Mouse (Mus musculus) lung, postnatal 0 days (tissue): ENCODE measurements around the gene Aktip. TPM values are rescaled to one million over a fixed set of nuclear protein-coding genes. Genes with fewer than 3 reads are reported as not detected.

Experiments
- ATAC-seq: fragments of 200-750 bp; cut with Nextera tagmentation; 2 replicates; pipeline ENCODE4 v1.8.0; 2017; ENCODE audit warnings: moderate library complexity
- DNase-seq: peaks from one replicate; pipeline ENCODE4 v3.0.0-alpha.2; 2016; ENCODE audit warnings: low spot score
- H3K27ac ChIP-seq: fragments of 300-500 bp; sonication (generic); 2 replicates; pipeline ENCODE4 v1.5.1; 2014; ENCODE audit warnings: antibody characterized with exemption, mild to moderate bottlenecking, low read length, mixed read lengths
- H3K27me3 ChIP-seq: fragments of 300-500 bp; sonication (generic); replicated peaks from 2 replicates; pipeline ENCODE4 v1.6.1; 2014; ENCODE audit warnings: low read length, mixed read lengths; ENCODE audit not compliant: insufficient read depth
- H3K36me3 ChIP-seq: fragments of 300-500 bp; sonication (generic); 2 replicates; pipeline ENCODE4 v1.6.1; 2014; ENCODE audit warnings: low read length, mixed read lengths; ENCODE audit not compliant: insufficient read depth
- H3K4me1 ChIP-seq: fragments of 300-500 bp; sonication (generic); 2 replicates; pipeline ENCODE4 v1.6.1; 2014; ENCODE audit warnings: antibody characterized with exemption, low read depth, low read length, mixed read lengths; ENCODE audit not compliant: insufficient read depth
- H3K4me2 ChIP-seq: fragments of 300-500 bp; sonication (generic); replicated peaks from 2 replicates; pipeline ENCODE4 v1.6.1; 2014; ENCODE audit warnings: low read depth, mild to moderate bottlenecking, low read length, moderate library complexity, mixed read lengths
- H3K4me3 ChIP-seq: fragments of 300-500 bp; sonication (generic); 2 replicates; pipeline ENCODE4 v1.5.1; 2014; ENCODE audit warnings: low read depth, low read length
- H3K9ac ChIP-seq: fragments of 300-500 bp; sonication (generic); replicated peaks from 2 replicates; pipeline ENCODE4 v1.6.1; 2014; ENCODE audit warnings: low read depth, mild to moderate bottlenecking
- H3K9me3 ChIP-seq: fragments of 300-500 bp; sonication (generic); 2 replicates; pipeline ENCODE4 v1.6.1; 2016; ENCODE audit warnings: low read length, mixed read lengths
- CTCF ChIP-seq: IDR thresholded peaks from 2 replicates; pipeline ENCODE4 v1.5.1; 2016; ENCODE audit warnings: antibody characterized with exemption, mild to moderate bottlenecking
- EP300 ChIP-seq: IDR thresholded peaks from 2 replicates; pipeline ENCODE4 v1.6.1; 2016; ENCODE audit warnings: antibody characterized with exemption, mild to moderate bottlenecking, control low read depth
- WGBS: fragments of 180-500 bp; shearing (Covaris S2); extraction: QIAGEN DNeasy Blood & Tissue Kit; methylation state at CpG from one replicate; pipeline ENCODE4 v1.1.7; 2014; 5-methylcytosine and 5-hydroxymethylcytosine counted together
- polyA plus RNA-seq: library from polyadenylated mRNA; unstranded; fragments of >200 nt; fragmentation: Nextera tagmentation; extraction: Ambion mirVana; gene quantifications from 2 replicates; pipeline ENCODE4 v1.2.1, GENCODE M21; 2015

Gene Aktip
- polyA plus RNA-seq, result 65.1 and 65.6 TPM in 2 replicates

DNA sequence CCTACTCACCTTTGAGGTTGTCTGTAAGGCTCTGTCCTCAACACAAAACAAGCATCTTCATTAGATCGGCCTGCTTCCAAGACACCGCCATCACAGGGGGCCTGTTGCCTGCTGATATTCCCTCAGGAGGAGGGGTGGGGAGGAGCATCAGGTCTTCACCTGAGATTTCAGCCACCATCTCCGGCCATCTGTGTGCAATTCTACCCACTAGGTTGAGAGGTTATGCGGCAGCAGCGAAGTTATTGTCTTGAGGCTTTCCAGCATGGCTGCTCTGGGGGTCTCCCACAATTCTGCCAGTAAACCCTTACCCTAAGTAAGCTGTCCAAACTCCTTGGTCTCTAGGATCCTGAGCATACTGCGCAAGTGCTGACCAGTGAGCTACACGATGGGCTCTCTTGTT is at the start of gene Aktip:
Gene Aktip (minus strand): TSS at position 101 of the 400 bp plus-strand sequence.
- H3K27me3 ChIP-seq, result no peaks in the 10 kb centered on the region
- no peaks in the 10 kb centered on the region for H3K4me1 ChIP-seq
- no peaks in the 10 kb centered on the region for H3K36me3 ChIP-seq
- TF ChIP-seq CTCF, result no peak
- no peak for TF ChIP-seq EP300
- no peak for ATAC-seq
- DNase-seq, result no peak
- H3K4me3 ChIP-seq, result no peak within 1 kb of the TSS
- H3K4me2 ChIP-seq, result no peak within 1 kb of the TSS
- no peak within 1 kb of the TSS for H3K27ac ChIP-seq
- H3K9me3 ChIP-seq, result no peaks in the 10 kb centered on the region
- no peak within 1 kb of the TSS for H3K9ac ChIP-seq
- 93% methylated on average over 7 of the region's 7 CpGs for WGBS

DNA sequence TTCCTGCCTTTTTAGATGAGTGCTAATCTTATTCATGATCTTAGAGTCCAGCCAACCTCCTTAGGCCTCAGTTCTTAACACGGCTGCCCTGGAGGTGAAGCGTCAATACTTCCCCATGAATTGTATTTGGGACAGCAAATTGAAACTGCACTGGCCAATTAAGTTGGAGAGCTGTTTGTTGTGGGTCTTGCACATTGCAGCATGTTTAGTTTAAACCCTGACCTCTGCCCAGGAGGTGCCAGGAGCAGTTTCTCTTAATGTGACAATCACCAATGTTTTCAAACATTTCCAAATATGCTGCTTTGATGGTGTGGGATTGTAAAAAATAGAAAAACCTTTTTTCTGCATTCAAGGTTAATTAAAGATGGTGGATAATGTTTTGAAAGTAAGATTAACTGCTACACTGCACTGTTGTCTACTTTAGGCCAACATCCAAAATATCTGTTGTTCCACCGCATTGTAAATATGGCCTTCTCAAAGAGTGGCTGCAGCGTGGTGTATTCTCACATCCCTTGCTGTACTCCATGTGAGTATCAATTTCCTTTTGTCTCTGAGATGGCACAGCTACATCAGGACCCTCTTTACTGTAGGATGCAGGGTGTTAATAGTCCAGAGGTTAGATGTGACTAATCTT is 46.2 kb upstream of the Aktip start:
- Histone ChIP-seq H3K27ac (no peak overlapping the region), H3K9ac (no peak overlapping the region), H3K4me3 (no peak overlapping the region), H3K4me2 (no peak overlapping the region), H3K9me3 (no peaks in the 10 kb centered on the region), H3K27me3 (no peaks in the 10 kb centered on the region), H3K4me1 (no peaks in the 10 kb centered on the region), H3K36me3 (no peaks in the 10 kb centered on the region)
- ATAC-seq (no peak; the same call in 1 of the 2 replicates), DNase-seq (no peak)
- no peak for TF ChIP-seq EP300
- TF ChIP-seq CTCF, result no peak
- WGBS, result 54% methylated on average over 4 of the region's 4 CpGs

DNA sequence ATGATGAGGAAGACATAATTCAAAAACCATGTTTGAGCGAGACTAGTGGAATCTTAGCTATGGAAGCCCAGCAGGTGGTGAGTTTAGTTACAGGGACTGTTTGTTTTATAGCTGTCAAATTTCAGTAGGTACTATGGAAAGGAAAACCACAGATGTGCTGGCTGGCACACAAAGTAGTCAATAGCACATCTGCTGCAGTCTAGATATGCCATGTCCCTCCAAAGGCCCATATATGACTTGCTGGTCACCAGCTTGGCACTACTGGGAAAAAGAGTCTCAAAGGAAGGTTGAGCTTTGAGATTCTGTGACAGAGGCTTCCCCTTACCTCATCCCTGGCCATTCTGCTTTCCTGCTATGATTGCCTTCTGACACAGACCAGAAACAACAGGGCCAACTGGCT is 42.9 kb upstream of the Aktip start:
- DNase-seq (no peak), ATAC-seq (no peak)
- WGBS, result 81% methylated on average over 1 of the region's 1 CpGs
- Histone ChIP-seq H3K9ac (no peak overlapping the region), H3K4me1 (no peaks in the 10 kb centered on the region), H3K4me3 (no peak overlapping the region), H3K27me3 (no peaks in the 10 kb centered on the region), H3K9me3 (no peaks in the 10 kb centered on the region), H3K4me2 (no peak overlapping the region), H3K27ac (no peak overlapping the region), H3K36me3 (no peaks in the 10 kb centered on the region)
- TF ChIP-seq EP300 (no peak), CTCF (no peak)

DNA sequence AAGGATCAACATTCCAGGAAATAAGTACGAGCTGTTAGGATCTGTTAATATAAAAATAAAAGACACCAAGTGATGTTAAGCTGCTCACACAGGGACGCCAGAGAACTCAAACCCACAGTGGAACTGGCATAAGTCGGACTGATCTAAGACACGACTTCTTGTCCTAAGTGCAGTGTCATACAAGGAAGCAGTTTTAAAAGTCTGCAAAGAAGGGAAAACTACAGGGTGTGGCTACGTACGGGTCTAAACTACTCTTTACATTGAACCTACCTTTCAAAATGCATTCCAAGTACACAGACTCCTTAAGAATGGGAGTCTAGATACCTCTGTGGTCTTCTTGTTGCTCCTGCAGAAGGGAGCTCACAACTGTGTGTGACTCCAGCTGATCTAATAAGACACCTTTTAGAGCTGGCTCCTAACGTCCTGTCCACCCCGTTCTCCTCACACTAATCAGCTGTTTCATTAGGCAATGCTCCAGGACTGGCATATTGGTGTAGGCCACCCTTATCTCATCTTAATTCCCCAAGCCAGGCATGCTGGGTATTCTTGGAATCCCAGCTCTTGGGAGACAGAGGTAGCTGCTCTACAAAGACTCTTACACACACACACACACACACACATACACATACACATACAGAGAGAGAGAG is 42.2 kb upstream of the Aktip start:
- WGBS, result 44% methylated on average over 8 of the region's 8 CpGs
- no peak overlapping the region for H3K27ac ChIP-seq
- no peaks in the 10 kb centered on the region for H3K27me3 ChIP-seq
- no peak overlapping the region for H3K9ac ChIP-seq
- ATAC-seq (peak; percentile 32; the same call in 1 of the 2 replicates), DNase-seq (no peak)
- H3K9me3 ChIP-seq, result no peaks in the 10 kb centered on the region
- TF ChIP-seq EP300, result peak; percentile 29; the same call in 1 of the 2 replicates
- no peak for TF ChIP-seq CTCF
- no peaks in the 10 kb centered on the region for H3K36me3 ChIP-seq
- no peaks in the 10 kb centered on the region for H3K4me1 ChIP-seq
- no peak overlapping the region for H3K4me3 ChIP-seq
- H3K4me2 ChIP-seq, result no peak overlapping the region

DNA sequence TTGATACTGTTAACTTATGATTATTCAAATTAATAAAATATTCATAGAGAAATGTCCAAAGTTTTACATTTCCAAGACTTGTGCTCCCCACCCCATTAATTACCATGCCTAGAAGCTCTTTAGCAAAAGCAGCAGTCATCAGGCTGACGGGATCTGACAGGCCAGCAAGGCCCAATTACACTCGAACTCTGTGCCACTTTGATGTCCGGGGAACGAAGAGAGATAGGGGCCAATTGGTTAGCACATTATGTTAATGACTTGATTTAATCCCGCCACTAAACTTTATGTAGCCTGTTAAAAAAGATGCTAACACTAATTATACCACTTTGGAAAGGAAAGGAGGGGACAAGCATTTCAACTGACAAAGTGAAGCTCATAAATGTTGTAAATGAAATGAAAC is 41.6 kb upstream of the Aktip start:
- no peak overlapping the region for H3K9ac ChIP-seq
- no peak overlapping the region for H3K4me3 ChIP-seq
- no peaks in the 10 kb centered on the region for H3K27me3 ChIP-seq
- H3K27ac ChIP-seq, result no peak overlapping the region
- no peak for ATAC-seq
- WGBS, result 83% methylated on average over 5 of the region's 5 CpGs
- no peak for TF ChIP-seq EP300
- no peak for TF ChIP-seq CTCF
- no peaks in the 10 kb centered on the region for H3K4me1 ChIP-seq
- no peak for DNase-seq
- no peaks in the 10 kb centered on the region for H3K9me3 ChIP-seq
- no peak overlapping the region for H3K4me2 ChIP-seq
- H3K36me3 ChIP-seq, result no peaks in the 10 kb centered on the region

DNA sequence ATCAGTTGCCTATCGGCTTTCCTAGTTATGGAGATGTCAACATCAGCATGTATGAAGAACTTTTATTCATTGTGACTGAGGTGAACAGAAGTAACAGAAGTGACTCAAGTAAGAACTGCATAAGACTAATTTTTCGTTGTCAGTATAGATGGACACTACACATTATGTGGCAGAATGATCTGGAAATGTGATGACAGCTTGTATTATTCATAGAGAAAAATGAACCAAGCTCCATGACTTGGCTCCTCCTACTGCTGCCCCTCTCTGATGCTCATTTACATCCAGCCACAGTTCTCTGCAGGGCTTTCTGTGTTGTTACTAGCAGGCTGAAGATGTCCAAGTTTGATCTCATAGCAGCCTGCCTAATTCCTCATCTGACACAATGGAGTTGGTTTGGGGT is 37.4 kb upstream of the Aktip start:
- H3K9me3 ChIP-seq, result no peaks in the 10 kb centered on the region
- no peak overlapping the region for H3K27ac ChIP-seq
- no peak overlapping the region for H3K9ac ChIP-seq
- 78% methylated on average over 2 of the region's 2 CpGs for WGBS
- ATAC-seq, result no peak
- DNase-seq, result no peak
- TF ChIP-seq CTCF (no peak), EP300 (no peak)
- H3K36me3 ChIP-seq, result no peaks in the 10 kb centered on the region
- H3K4me2 ChIP-seq, result no peak overlapping the region
- no peaks in the 10 kb centered on the region for H3K27me3 ChIP-seq
- H3K4me3 ChIP-seq, result no peak overlapping the region
- no peaks in the 10 kb centered on the region for H3K4me1 ChIP-seq
